Mouse (Mus musculus) hindbrain, postnatal 0 days (tissue): ENCODE data around the gene Dio1. TPM values are rescaled to one million over a fixed set of nuclear protein-coding genes. Genes with fewer than 3 reads are reported as not detected.

ENCODE experiments used
- ATAC-seq: fragments of 200-750 bp; cut with Nextera tagmentation; 2 replicates; pipeline ENCODE4 v1.8.0; 2017; ENCODE audit warnings: mild to moderate bottlenecking, moderate TSS enrichment, moderate library complexity
- DNase-seq: peaks from one replicate; pipeline ENCODE4 v3.0.0-alpha.2; 2015; ENCODE audit warnings: low spot score
- H3K27ac ChIP-seq: fragments of 300-500 bp; sonication (generic); 2 replicates; pipeline ENCODE4 v1.5.1; 2014; ENCODE audit warnings: mild to moderate bottlenecking
- H3K27me3 ChIP-seq: fragments of 300-500 bp; sonication (generic); 2 replicates; pipeline ENCODE4 v1.6.1; 2014; ENCODE audit warnings: low read length, mixed read lengths; ENCODE audit not compliant: insufficient read depth
- H3K36me3 ChIP-seq: fragments of 300-500 bp; sonication (generic); 2 replicates; pipeline ENCODE4 v1.6.1; 2014; ENCODE audit warnings: low read length, mixed read lengths; ENCODE audit not compliant: insufficient read depth
- H3K4me1 ChIP-seq: fragments of 300-500 bp; sonication (generic); 2 replicates; pipeline ENCODE4 v1.6.1; 2014; ENCODE audit warnings: antibody characterized with exemption, low read length, mixed read lengths; ENCODE audit not compliant: insufficient read depth
- H3K4me2 ChIP-seq: fragments of 300-500 bp; sonication (generic); 2 replicates; pipeline ENCODE4 v1.6.1; 2014; ENCODE audit warnings: low read depth, mild to moderate bottlenecking, low read length, moderate library complexity, mixed read lengths
- H3K4me3 ChIP-seq: fragments of 300-500 bp; sonication (generic); 2 replicates; pipeline ENCODE4 v1.5.1; 2014; ENCODE audit warnings: low read length
- H3K9ac ChIP-seq: fragments of 300-500 bp; sonication (generic); replicated peaks from 2 replicates; pipeline ENCODE4 v1.6.1; 2014; ENCODE audit warnings: mild to moderate bottlenecking, low read length, moderate library complexity, mixed read lengths
- H3K9me3 ChIP-seq: fragments of 300-500 bp; sonication (generic); 2 replicates; pipeline ENCODE4 v1.6.1; 2016; ENCODE audit warnings: low read length, mixed read lengths
- CTCF ChIP-seq: IDR thresholded peaks from 2 replicates; pipeline ENCODE4 v1.5.1; 2016; ENCODE audit warnings: antibody characterized with exemption, control low read depth, low read depth
- WGBS: fragments of 180-500 bp; shearing (Covaris S2); extraction: QIAGEN DNeasy Blood & Tissue Kit; methylation state at CpG from one replicate; pipeline ENCODE4 v1.1.7; 2014; 5-methylcytosine and 5-hydroxymethylcytosine counted together
- polyA plus RNA-seq: library from polyadenylated mRNA; unstranded; fragments of >200 nt; fragmentation: Nextera tagmentation; extraction: Ambion mirVana; gene quantifications from 2 replicates; pipeline ENCODE4 v1.2.1, GENCODE M21; 2015
- total RNA-seq: library from RNA; depleted of rRNA; stranded (reverse); fragments of >200 nt; gene quantifications from 2 replicates; pipeline ENCODE4 v1.2.3, GENCODE M21; 2014

Dio1 gene
- total and polyA plus RNA-seq, 2 experiments from 2014 or later: not detected

DNA sequence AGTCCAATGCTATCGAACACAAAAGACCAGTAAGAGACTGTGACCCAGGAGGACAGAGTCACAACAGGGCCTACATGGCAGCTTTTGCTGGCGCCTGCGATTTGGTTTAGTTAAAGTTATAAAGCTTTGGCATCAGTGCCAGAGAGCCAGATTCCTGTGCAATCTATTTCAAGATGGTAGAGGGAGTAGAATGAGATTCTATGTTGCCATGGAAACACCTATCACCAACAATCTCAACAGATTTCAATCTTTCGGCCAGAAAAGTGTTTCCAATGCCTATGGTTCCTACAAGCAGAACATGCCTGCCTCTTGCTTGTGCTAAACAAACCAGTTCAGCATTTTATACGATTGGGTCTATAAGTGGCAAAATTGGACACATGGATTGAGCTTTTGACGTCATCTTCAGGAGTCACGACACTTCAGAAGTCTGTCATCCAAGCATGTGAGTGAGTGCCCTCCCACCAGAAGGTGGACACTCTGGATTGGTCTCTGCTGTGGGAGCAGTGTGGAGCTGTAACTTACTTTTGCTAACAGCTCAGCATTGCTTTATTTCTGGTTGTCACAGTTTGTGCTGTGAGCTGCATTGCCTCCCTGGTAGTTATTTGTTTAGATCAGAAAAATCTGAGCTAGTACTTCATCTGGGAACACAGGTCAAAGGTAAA lies 15.2 kb downstream of the Dio1 start:
- Histone ChIP-seq H3K4me3 (no peak overlapping the region), H3K4me1 (no peaks in the 10 kb centered on the region), H3K27me3 (no peaks in the 10 kb centered on the region), H3K4me2 (no peak overlapping the region), H3K9me3 (no peaks in the 10 kb centered on the region), H3K9ac (no peak overlapping the region), H3K36me3 (no peaks in the 10 kb centered on the region), H3K27ac (no peak overlapping the region)
- TF ChIP-seq CTCF: no peak
- ATAC-seq (no peak), DNase-seq (peak; percentile 27)
- 70% methylated on average over 7 of the region's 7 CpGs for WGBS

DNA sequence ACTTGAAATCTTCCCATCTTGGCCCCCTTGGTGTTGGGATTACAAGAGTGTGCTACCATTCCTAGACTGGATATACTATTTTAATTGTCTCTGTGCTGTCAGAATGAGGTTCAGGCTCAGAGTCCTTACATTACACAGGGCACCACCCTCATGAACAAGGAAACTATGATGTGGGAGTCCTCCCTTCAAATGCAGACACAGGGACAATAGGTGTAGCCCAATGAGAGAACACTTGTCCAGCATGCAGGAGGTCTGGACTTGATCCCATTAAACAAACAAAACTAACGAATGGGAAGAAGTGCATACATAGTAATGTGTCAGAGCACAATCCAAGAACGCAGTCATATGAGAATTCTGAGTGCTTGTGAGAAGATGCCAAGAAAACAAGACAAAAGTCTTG lies 19.5 kb downstream of the Dio1 start:
- Histone ChIP-seq H3K27me3 (no peaks in the 10 kb centered on the region), H3K27ac (no peak overlapping the region), H3K4me1 (no peaks in the 10 kb centered on the region), H3K9ac (no peak overlapping the region), H3K4me2 (no peak overlapping the region), H3K36me3 (no peaks in the 10 kb centered on the region), H3K9me3 (no peaks in the 10 kb centered on the region), H3K4me3 (no peak overlapping the region)
- WGBS: 78% methylated on average over 2 of the region's 2 CpGs
- TF ChIP-seq CTCF: no peak
- ATAC-seq: no peak
- DNase-seq: no peak

DNA sequence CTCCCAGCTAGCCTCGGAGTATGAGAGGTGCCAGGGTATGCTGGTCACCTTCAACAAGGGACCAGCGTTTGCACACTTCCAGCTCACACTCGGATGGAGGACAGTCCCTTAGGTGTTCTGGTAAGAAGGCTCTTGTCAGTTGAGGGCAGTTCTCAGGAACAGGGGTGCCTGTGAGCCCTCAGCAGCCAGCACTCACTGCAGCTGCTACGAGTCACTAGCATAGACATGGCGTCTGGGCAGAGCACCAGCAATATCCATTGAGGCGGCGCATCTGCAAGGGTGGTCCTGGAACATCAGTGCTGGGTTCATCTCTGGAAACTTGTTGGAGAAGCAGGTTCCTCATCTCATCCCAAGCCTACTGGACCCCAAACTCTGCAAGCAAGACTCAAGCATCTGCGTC lies 20.6 kb downstream of the Dio1 start:
- no peaks in the 10 kb centered on the region; the same call in 1 of the 2 replicates for H3K36me3 ChIP-seq
- H3K4me1 ChIP-seq: no peaks in the 10 kb centered on the region

DNA sequence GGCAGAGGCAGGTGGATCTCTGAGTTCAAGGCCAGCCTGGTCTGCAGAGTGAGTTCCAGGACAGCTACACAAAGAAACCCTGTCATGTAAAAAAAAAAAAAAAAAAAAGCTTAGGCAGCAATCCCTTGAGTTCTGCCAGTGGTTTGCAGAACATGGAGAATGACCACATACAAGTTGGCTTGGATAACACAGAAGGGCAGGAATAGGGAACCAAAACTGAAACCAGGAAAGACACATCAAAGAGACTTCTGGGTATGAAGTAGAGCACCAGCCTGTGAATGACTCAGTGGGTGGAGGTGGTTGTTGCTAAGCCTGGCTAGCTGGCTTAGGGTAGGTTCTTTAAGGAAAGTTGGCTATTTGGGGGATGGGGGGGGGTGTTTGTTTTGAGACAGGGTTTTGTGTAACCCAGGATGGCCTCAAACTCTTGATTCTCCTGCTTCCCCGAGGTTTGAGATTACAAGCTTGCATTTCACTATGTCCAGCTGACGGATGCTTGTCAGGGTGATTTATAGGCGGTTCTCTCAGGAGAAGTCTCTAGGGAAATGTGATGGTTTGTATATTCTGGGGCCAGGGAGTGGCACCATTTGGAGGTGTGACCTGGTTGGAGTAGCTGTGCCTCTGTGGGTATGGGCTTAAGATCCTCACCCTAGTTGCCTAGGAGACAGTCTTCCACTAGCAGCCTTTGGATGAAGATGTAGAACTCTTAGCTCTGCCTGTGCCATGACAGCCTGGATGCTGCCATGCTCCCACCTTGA lies 21.3 kb downstream of the Dio1 start:
- H3K27ac ChIP-seq: no peak overlapping the region
- 80% methylated on average over 3 of the region's 3 CpGs for WGBS
- H3K4me3 ChIP-seq: no peak overlapping the region
- no peak for ATAC-seq
- no peak for TF ChIP-seq CTCF
- H3K4me2 ChIP-seq: no peak overlapping the region
- H3K36me3 ChIP-seq: peaks cover 4% of the 10 kb centered on the region; the same call in 1 of the 2 replicates
- no peaks in the 10 kb centered on the region for H3K4me1 ChIP-seq
- H3K9ac ChIP-seq: no peak overlapping the region
- DNase-seq: no peak
- no peaks in the 10 kb centered on the region for H3K9me3 ChIP-seq
- no peaks in the 10 kb centered on the region for H3K27me3 ChIP-seq

More for the DNA sequence above, 20.6 kb downstream of the Dio1 start:
- H3K27ac ChIP-seq: no peak overlapping the region
- no peak for DNase-seq
- H3K4me3 ChIP-seq: no peak overlapping the region
- H3K4me2 ChIP-seq: no peak overlapping the region
- H3K9me3 ChIP-seq: no peaks in the 10 kb centered on the region
- TF ChIP-seq CTCF: no peak
- no peak overlapping the region for H3K9ac ChIP-seq
- 95% methylated on average over 8 of the region's 8 CpGs for WGBS
- H3K27me3 ChIP-seq: no peaks in the 10 kb centered on the region
- ATAC-seq: no peak

DNA sequence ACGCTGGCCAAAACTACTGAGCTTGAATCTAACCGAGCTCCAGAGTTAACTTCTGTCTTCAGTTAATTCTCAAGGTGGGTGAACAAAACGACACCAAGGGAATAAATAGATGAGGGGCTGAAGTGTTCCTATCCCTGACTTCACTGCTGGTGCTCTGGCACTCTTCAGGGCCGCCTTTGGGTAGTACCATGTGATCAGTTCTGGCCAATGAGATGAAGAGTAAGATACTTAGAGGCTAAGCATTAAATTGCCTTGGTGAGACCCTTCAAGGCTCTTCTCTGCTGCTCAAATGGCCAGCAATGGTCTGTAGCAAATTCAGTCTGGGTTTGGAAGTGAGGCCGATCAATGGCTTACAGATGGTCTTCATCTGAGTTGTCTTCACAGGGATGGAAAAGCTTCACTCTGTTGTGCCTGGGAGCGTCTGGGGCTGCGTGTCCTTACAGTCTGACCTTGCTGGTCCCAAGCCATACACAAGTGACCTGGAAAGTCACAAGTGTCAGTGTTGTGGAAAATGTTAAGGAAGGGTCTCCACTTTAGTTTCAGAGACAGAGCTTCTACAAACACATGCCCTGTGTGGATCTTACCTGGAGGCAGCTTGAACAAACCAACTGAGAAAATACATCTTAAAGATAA lies 26.0 kb downstream of the Dio1 start:
- Histone ChIP-seq H3K27ac (no peak overlapping the region), H3K27me3 (no peaks in the 10 kb centered on the region), H3K36me3 (peaks cover 13% of the 10 kb centered on the region; the same call in 1 of the 2 replicates), H3K4me3 (no peak overlapping the region), H3K9ac (no peak overlapping the region), H3K9me3 (no peaks in the 10 kb centered on the region), H3K4me2 (no peak overlapping the region), H3K4me1 (no peaks in the 10 kb centered on the region)
- DNase-seq: no peak
- no peak for ATAC-seq
- TF ChIP-seq CTCF: no peak
- WGBS: 84% methylated on average over 7 of the region's 7 CpGs

DNA sequence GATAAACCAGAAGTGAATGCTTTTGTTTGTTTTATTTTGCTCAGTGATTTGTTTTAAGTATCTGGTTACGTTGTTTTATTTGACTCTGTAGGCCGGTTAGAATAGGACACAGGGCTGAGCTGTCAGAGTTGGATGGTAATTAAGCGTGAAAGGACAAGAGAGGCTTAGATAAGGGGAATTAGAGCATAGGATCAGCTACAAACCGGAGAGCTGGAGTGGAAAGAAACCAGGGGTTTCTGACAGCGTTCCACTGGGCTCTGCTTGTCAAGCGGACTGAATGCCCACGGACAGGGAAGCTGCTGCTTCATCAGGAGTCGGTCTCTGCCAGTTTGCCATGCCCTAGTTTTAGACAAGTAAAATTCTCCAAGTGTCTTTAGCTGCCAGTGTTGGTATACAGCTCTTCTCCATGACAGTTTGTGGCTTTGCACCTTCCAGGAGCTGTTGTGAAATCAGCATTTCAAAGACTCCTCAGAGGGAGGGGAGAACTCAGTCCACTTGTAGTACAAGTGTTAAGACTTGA lies 28.7 kb downstream of the Dio1 start:
- peak; percentile 65 for DNase-seq
- no peaks in the 10 kb centered on the region for H3K9me3 ChIP-seq
- no peaks in the 10 kb centered on the region for H3K27me3 ChIP-seq
- H3K36me3 ChIP-seq: peaks cover 24% of the 10 kb centered on the region; the same call in 1 of the 2 replicates
- H3K4me1 ChIP-seq: no peaks in the 10 kb centered on the region
- no peak overlapping the region for H3K9ac ChIP-seq
- H3K4me3 ChIP-seq: no peak overlapping the region
- peak overlapping the region; percentile 42; the same call in 1 of the 2 replicates for H3K27ac ChIP-seq
- WGBS: 10% methylated on average over 8 of the region's 8 CpGs
- ATAC-seq: peak; percentile 79
- no peak overlapping the region for H3K4me2 ChIP-seq
- no peak for TF ChIP-seq CTCF
